Mouse (Mus musculus) v-Abl transformed pro-B cells (cell line): ENCODE measurements at regions not wholly inside any gene's neighbourhood (a gene's known extent, or its start where the extent isn't known, plus 50 kb on each side); places are given as distances from the start of the nearest gene placed in this dataset.

Experiments used
- in situ Hi-C, 2 experiments: fragments of 400-800 bp; cut with MboI; formaldehyde crosslinking; loops; one replicate each; pipeline ENCODE4 v1.15.1; 2025; ENCODE audit not compliant: unreplicated experiment in 2 of 2

GRCm38 (mm10) chr14:46532697-46533096, 142.2 kb upstream of the Bmp4 start:
- in situ Hi-C loops = no loop called here

- in situ Hi-C loops = no loop called here
These were observed 140.0 kb upstream of the Bmp4 start for GRCm38 (mm10) chr14:46530452-46530851.

GRCm38 (mm10) chr14:46529086-46529715, 138.7 kb upstream of the Bmp4 start:
- in situ Hi-C loops = no loop called here

GRCm38 (mm10) chr14:46517258-46517657, 126.8 kb upstream of the Bmp4 start:
- in situ Hi-C loops = no loop called here

- in situ Hi-C loops = no loop called here
These were observed 125.8 kb upstream of the Bmp4 start for GRCm38 (mm10) chr14:46516285-46516684.

- in situ Hi-C loops = no loop called here
These were observed 123.9 kb upstream of the Bmp4 start for GRCm38 (mm10) chr14:46514262-46514932.

GRCm38 (mm10) chr14:46512118-46512517, 121.6 kb upstream of the Bmp4 start:
- in situ Hi-C loops = no loop called here

GRCm38 (mm10) chr14:46508871-46509270, 118.4 kb upstream of the Bmp4 start:
- in situ Hi-C loops = no loop called here

- in situ Hi-C loops = no loop called here
These were observed 114.8 kb upstream of the Bmp4 start for GRCm38 (mm10) chr14:46505266-46505665.

GRCm38 (mm10) chr14:46491601-46492000, 101.1 kb upstream of the Bmp4 start:
- in situ Hi-C loops = no loop called here

GRCm38 (mm10) chr14:46491182-46491581, 100.7 kb upstream of the Bmp4 start:
- in situ Hi-C loops = no loop called here

GRCm38 (mm10) chr14:46487551-46487950, 97.1 kb upstream of the Bmp4 start:
- in situ Hi-C loops = no loop called here

GRCm38 (mm10) chr14:46480396-46480795, 89.9 kb upstream of the Bmp4 start:
- in situ Hi-C loops = no loop called here

- in situ Hi-C loops = no loop called here
These were observed 85.5 kb upstream of the Bmp4 start for GRCm38 (mm10) chr14:46475945-46476344.

- in situ Hi-C loops = no loop called here
These were observed 72.5 kb upstream of the Bmp4 start for GRCm38 (mm10) chr14:46462967-46463366.

GRCm38 (mm10) chr14:46461960-46462359, 71.5 kb upstream of the Bmp4 start:
- in situ Hi-C loops = no loop called here

GRCm38 (mm10) chr14:46454500-46454899, 64.0 kb upstream of the Bmp4 start:
- in situ Hi-C loops = no loop called here

- in situ Hi-C loops = no loop called here
These were observed 51.2 kb upstream of the Bmp4 start for GRCm38 (mm10) chr14:46441696-46442095.
